Mouse (Mus musculus): ENCODE measurements around the gene Olfr1380. TPM values are rescaled to one million over a fixed set of nuclear protein-coding genes. Genes with fewer than 3 reads are reported as not detected.

The Olfr1380 gene
- total RNA-seq, 2 experiments from 2014 or later: not detected

Other genes starting within 250 kb of the Olfr1380 start
- gene Olfr1391, start 234.1 kb upstream of the Olfr1380 start, total RNA-seq (2021): not detected
- gene Olfr1390, start 221.7 kb upstream of the Olfr1380 start, total RNA-seq (2021): not detected
- gene Olfr1389, start 133.8 kb upstream of the Olfr1380 start, total RNA-seq (2021): not detected
- under 1 TPM; 0.12 to 0.26 TPM for gene Olfr1388, start 120.3 kb upstream of the Olfr1380 start, total RNA-seq (2021)
- gene Olfr1387, start 101.5 kb upstream of the Olfr1380 start, total RNA-seq (2021): not detected
- gene Olfr1386, start 91.8 kb upstream of the Olfr1380 start, total RNA-seq (2021): not detected
- gene Olfr1385, start 67.8 kb upstream of the Olfr1380 start, total RNA-seq (2021): not detected
- not detected for gene Olfr1384, start 50.2 kb upstream of the Olfr1380 start, total RNA-seq (2021)
- not detected for gene Olfr1383, start 37.2 kb upstream of the Olfr1380 start, total RNA-seq (2021)
- gene Olfr1382, start 28.6 kb upstream of the Olfr1380 start, total RNA-seq (2021): not detected
- not detected for gene Olfr1381, start 13.4 kb upstream of the Olfr1380 start, total RNA-seq (2021)
- 1 to 10 TPM; 7.3 to 7.5 TPM for gene Flt4, start 52.4 kb downstream of the Olfr1380 start, total RNA-seq (2021)
- under 1 TPM in 1 of 2 experiments, not detected in 1; 0.62 TPM for gene Scgb3a1, start 106.7 kb downstream of the Olfr1380 start, total RNA-seq (2021)
- 10 to 100 TPM; 58.3 to 63.2 TPM for gene Cnot6, start 155.8 kb downstream of the Olfr1380 start, total RNA-seq (2021)
- 10 to 100 TPM; 14.5 to 18.0 TPM for gene Gfpt2, start 237.3 kb downstream of the Olfr1380 start, total RNA-seq (2021)

Data from gastrocnemius, postnatal 4 days (tissue).